Mouse (Mus musculus): Measurements from ENCODE around the gene Pde4b.

- no peak for TF ChIP-seq CTCF (IDR thresholded peaks at IDR 0.05; ENCODE audit: borderline replicate concordance, insufficient read depth, low read depth, low read length)
- no peak for TF ChIP-seq POLR2A (IDR thresholded peaks at IDR 0.05; ENCODE audit: borderline replicate concordance, insufficient read depth, low read length)
Measured at GRCm38 (mm10) chr4:102420794-102421397, 333.6 kb downstream of the Pde4b start.
